Mouse (Mus musculus): ENCODE measurements at regions not wholly inside any gene's neighbourhood (a gene's known extent, or its start where the extent isn't known, plus 50 kb on each side); places are given as distances from the start of the nearest gene placed in this dataset.
A peak's percentile ranks its signal among the peaks of the same experiment; 100 is the strongest.

DNA sequence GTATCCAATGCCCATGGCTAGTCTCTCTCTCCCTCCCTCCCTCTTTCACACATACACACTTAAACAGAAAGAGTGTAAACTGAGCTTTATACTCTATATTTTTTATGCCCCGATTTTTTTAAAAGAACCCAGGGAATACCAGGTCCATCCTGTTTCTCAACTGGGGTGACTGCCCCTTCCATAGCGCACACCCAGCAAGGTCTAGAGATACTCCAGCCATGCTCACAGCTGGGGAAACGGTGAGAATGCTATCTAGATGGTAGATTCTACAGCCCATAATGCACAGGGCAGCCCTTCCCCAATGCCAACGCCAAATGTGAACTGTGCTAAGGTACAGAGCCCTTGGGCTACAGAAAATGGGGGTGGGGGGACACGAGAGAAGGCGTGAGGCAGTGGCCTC lies 51.2 kb upstream of the Tln2 start:
- no peak for DNase-seq

DNA sequence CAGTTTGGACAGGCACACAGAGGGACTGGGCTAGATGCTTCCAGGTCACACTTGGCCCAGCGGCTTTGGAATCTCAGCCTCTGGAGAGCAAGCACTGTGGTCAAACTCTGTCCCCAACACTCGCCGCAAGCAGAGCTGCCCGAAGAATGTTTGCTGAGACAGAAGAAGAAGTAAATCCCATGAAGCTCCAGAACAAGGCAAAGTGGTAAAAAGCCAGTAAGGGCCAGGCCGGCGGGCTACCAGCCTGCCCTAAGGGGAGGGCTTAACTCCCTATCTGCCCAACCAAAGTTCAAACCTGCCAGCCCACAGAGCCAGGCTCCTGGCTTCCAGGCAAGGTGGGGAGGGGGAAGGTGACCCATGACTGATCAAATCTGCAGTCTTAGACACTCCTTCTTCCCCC lies 52.2 kb upstream of the Tln2 start:
- DNase-seq, result no peak

DNA sequence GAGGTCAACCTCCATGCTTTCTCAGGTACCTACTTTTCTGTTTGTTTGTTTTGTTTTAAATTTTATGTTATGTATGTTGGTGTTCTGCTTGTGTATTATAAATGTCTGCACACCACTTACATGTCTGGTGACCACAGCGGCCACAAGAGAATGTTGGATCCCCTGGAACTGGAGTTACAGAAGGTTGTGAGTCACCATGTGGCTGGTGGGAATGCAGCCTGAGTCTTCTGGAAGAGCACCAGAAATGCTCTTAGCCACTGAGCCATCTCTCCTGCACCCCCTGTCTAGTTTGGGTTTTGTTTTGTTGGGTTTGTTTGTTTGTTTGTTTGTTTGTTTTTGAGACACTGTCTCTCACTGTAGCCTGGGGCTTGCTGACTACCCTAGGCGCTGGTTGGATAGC lies 52.6 kb upstream of the Tln2 start:
- no peak for DNase-seq

DNA sequence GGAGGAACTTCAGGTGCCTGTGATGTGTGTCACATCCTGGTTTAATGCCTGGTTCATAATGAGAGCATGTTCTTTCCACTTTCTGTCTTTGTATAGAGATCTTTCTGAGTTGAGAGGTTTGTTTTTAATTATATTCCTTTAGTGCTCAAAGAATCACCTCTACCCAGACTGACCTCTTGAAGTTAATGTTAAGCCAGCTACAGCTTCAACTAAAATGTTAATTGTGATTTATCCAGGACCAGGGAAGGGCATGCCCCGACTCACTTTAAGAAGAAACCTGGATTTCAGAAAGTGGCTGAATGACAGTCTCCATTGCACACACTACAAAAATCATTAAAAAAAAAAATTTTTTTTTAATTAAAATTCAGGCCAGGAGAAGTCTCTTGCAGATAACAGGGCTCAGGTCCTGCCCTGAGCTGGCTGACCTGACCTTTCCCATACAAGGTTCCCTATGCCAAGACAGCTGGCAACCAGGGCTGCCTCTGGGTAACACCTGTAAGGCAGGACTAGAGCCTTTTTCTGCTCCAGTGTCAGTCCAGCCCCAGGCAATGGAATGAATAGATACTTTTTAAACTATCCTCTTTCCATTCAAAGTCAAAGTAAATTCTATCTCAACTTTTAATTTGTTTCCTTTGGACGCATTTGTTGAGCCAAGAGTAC lies 54.7 kb upstream of the Tln2 start:
- no peak for DNase-seq

DNA sequence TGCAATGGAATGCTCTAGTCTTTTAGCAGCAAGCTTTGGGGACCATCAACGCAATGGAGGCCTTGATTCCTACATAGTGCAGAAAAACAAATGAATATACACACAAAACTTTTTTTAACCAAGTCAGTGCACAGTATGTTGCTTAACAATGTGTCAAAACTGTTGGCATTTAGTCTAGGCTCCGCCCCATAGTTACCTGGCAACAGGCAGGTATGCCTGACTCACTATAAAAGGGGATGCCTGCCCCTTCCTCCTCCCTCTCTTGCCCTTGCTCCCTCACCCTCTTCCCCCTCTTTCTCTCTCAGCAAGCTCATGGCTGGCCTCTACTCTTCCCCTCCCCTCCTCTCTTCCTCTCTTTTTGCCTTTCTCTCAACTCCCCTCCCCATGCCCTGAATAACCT lies 56.7 kb upstream of the Tln2 start:
- DNase-seq, result no peak

DNA sequence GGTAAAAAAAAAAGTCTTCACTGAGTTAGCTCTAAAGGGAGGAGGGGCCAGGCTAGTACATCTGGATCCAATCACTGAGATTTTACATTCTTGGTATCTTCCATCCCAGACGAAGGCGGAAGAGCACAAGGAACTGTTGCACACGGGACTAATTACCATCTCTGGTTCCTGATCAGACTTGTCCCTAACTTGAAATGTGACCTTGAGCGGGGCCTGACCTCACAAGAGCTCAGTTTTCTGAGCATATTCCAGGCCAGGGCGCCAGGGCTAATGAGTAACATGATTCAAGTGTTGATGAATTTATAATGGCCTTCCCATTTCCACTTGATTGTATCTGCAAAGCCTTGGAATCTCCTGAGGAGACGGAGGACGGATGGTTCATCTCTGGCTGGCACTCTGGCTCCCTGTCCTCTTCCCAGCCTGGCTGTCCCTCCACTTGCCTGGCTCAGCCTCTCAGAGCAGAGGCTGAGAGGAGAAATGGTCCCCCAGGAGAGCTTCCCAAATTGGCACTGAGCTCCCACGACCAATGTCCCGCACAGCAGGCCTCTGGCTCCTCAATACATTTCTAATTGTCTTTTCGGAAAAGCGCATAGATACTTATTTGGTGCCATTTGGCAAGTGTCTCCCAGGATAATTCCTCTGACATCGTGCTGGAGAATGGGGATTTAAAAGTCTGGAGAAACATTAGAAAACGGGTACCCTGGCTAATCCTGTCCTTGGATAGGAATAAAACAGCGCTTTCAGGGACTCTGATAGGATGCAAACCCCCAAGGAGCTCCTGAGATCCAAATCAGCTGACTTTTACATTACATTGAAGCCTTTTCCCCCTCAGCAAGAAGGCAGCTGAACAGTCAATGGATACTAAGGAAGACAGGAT lies 58.1 kb upstream of the Tln2 start:
- no peak for DNase-seq

DNA sequence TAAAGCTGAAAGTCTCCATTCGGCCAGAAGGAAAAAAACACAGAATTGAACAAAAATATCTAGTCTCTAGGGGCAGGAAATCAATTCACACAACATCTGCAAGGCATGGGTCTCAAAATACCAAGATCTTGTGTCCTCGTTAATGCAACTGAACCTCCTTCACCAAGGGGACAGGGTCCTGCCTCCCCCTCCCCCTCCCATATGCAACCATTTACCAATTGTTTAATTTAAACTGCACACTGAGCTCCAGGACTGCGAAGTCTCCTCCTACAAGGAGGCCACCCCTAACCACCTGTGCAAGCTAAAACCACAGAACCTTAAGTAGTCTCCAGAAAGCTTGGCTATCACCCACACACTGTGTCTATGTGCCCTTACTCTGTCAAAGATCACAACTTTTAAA lies 61.4 kb upstream of the Tln2 start:
- no peak for DNase-seq

DNA sequence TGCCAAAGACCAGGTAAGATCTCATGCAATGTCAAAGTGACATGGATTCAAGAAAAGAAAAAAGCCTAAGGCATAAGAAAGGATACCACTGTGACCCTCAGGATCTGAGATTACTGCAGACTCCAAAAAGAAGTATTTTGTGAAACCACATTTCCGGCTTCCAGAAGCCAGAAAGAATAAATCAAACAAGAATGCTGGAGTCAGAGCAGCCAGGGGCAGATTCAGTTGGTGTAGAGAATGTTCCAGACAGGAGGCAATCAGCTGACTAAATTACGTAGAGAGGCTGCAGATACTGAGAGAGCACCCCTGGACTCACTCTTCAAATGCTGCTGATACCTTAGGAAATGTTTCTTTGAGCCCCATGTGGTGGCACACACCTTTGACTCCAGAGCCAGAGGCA lies 67.7 kb upstream of the Tln2 start:
- DNase-seq, result no peak

DNA sequence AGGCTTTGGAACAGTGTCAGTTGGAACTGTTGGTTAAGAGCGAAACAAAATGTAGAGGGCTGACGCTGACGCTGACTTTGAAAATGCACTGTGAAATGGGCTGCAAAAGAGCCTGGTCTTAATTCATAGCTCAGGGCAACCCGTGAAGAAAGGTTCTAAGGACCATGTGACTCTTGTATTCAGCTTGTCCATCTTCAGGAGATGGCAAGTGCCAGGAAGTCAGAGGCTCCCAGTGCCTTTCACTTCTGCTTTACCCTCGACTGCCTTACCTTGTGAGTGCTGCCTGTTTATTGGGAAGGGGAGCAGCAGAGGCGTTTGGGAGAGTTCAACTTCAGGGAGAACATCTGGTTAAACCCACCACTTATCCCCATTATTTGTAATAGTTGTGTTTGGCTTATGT lies 70.1 kb upstream of the Tln2 start:
- DNase-seq, result no peak

DNA sequence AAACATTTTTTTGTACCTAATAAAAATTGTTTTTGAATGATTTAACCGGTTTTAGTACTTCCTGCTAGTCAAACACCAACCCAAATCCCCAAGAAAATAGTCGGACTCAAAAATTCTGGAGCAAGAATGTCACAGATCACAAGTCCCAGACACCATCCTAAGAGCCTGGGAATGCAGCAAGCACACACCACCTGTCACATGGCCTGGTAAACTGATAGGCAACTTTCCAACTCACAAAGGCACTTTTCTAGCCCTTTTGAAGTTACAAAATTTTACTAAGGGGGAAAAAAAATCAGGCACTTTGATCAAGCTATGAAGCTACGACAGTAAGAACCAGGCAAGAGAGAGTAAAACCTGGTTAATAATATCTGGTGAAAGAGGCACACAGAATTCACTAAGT lies 70.7 kb upstream of the Tln2 start:
- DNase-seq, result no peak

DNA sequence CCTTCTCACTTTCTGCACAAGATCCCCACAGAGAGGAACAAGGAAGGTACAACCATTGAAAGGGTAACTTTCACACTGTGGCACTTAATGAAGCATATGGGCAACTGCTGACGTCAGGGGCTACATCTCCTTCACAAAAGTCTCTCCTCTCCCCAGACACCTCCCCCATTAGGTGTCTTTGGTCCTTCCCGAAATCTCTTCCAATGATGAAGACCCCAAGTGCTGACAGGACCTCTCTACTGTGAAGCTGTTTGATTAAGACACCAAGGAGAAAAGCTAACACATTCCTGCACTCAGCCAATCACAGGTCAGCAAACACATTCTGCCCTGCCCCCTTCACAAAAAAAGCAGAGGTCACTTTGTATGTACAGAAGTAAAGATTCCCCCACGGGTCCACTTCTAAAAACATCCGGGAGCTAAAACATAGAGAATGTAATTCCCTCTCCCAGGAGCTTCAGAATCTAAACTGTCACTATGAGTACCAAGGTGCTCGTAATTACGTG lies 72.3 kb upstream of the Tln2 start:
- no peak for DNase-seq

DNA sequence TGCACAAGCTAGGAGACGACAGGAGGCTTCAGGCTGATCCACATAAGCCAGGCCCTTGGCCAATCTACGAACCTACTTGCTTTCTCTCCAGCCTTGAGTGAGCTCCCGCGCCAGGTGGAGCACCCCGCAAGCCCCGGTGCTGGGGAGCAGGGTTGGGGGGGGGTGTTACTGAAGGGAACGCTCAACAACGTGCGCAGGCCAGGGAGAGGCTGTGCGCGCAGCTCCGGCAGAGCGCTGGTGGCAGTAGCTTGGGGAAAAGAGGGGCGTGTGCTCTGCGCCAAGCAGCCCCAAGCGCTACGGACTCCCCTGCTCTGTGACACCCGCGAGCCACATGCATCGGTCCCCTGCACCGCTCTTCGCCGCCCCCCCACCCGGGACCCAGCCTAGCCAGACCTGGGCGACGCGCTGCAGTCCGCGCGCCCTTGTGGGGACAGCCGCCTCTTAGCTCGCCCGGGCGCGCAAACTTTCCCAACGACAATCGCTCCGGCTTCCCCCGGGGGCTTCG lies 73.1 kb upstream of the Tln2 start:
- peak in 1 of 2 experiments; percentile 38 for DNase-seq

DNA sequence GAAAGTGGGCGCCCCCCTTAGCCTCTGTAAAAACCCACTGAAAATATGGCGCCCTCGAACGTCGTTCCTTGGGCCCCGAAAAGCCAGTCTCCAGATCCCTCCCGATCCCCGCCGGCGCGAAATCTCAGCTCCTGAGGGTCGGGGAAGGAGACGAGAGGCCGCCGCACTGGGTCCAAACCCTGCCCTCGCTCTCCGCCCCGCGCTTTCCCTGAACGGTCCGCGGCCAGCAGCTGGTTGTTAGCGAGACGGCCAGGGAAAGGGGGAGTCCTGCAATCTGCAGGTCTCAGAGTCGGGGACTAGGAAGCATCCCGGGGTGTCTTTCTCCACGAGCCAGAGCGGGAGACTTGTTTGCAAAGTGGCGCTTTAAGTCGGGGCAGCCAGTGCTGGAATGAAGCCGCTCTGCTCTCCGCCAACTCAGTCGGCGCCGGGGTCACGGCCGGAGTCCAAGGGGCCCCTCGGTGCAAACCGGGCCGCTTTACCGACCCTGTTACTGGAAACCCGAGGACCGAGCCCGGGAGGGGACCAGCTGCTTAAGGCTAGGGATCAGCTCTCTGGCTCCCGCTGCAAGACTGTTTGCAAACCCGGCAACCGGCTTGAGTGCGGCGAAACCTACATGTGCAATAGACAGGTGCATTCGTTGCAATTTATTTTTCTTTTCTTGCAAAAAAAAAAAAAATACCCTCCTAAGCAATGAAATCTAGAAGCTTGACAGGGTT lies 73.7 kb upstream of the Tln2 start:
- DNase-seq, result peak; percentile 49 to 53

DNA sequence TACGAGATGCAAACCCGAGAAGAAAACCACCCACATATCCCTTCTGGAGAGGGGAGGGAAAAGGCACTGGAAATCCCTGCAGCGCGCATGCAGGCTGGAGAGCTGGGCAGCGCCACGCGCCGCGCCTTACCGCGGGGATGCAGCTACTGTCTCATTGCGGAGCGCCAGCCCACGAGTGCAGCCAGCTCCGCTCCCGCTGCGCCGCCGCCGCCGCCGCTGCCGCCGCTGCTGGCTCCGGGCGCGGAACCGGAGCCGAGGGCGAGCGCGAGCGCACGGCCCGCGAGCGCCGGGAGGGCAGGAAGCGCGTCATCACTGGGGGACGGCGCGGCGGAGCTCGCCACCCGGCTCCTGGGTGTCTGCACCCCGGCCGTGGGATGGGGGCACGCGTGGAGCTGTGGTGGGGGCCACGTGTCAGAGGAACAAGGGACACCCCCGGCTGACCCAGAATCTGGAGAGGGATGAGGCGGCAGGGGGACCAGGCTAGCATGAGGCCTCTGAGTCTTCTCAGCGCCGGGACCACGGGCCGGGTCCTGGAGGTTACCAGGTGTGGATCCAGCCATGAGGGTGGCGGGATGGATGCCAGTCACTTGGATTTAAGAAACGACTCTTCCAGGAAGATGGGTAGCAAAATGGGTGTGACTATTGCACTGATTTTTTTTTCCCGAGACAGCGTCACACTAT lies 74.4 kb upstream of the Tln2 start:
- peak; percentile 70 to 82 for DNase-seq

DNA sequence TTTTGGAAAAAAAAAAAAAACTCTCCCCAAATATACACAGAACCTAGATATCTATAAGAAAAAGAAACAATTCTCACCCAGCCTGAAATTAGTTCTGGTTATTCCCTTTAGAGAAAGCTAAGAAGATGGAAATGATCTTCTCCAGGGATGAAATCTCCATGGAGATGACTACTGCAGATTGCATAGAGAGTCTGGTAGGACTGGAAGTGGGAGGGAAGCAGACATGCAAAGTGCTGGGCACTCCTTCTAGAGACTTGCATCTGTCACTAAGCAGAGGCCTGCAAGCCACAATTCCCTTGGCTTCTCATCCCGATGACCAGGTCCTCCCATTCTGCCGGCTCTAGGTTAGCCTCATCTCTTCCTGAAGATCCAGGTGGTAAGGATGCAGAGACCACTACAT lies 87.3 kb upstream of the Tln2 start:
- DNase-seq, result no peak

DNA sequence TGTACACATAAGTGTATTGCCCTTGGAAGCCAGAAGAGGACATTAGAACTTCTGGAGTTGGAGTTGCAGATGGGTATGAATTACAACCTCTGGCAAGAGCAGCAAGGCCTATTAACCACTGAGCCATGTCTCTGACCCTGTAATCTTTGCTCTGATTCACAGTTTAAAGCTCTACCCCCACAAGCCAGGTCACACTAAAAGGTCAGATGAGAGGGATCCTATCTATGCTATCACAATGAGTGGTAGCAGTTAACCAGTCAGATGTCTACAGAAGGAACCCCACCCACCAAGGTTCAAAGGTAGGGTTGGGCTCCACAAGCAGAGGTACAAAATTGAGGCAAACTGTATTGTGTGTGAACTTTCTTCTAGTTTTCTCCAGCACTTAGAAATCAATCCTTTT lies 94.5 kb upstream of the C2cd4b start:
- DNase-seq, result no peak

DNA sequence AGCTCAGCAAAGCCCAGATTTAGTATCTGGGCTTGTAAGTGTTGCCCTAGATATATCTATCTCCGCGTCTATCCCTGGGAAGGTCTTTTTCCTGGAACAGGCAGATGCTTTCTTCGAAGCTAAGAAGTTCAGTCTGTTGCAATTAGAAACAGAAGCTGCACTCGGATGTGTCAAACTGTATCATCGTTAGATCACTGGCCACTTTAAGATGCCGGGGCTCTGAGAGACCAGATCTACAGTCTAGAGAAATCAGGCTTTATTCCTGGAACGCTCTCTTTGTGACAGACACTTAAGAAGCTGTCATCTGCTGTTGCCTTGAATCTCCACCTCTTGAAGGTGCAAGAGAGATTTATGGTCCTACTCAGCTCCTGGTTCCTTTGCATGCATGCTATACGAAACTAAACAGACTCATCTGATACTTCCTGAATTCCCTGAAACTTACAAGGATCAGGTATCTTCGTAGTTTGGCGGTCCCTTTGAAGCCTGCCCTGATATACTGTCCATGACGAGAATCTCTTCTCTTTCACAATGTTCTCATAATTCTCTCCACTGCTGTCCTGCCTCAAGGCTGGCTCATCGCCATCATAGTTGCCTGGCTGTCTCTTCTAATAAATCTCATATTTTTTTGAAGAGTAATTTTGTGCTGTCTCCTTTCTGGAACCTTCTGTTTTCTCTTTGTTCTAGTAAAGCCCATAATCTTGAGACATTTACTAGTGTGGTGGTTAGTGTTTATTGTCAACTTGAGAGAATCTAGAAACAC lies 88.8 kb upstream of the C2cd4b start:
- no peak for DNase-seq

DNA sequence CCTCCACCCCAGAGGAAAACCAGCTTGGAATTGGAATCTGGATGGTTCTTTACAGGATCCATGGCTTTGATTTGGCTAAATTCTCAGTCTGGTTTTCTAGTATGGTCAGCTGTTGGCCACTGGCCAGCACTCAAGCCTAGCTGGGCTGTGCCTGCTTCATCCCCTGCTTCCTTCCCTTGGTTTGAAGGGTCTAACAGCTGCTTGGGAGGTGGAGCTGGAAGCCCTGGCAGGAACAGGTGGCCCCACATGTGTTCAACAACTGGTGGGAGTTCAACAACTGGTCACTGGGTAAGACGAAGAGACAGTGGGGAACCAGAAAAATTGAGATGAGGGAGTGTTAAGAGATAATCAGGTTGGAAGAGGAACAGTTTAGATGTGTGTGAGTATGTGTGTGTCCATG lies 82.3 kb upstream of the C2cd4b start:
- no peak for DNase-seq

DNA sequence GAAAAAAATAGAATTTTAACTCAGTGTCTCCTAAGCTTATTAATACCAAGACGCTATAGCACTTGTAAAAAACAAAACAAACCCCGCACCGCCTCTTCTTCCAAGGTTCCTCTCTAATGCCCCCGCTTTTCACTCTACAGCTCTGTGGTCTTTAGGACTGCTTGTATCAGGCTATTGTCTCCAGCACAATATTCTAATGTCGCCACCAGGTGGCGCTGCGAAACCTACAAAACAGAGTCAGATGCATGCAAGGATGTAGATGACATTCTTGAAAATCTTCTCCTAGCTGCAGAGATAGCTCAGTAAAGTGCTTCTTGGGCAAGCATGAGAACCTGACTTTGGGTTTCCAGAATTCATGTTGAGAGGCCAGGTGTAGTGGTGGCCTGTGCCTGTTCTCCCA lies 75.9 kb upstream of the C2cd4b start:
- DNase-seq, result peak; percentile 43 to 61

DNA sequence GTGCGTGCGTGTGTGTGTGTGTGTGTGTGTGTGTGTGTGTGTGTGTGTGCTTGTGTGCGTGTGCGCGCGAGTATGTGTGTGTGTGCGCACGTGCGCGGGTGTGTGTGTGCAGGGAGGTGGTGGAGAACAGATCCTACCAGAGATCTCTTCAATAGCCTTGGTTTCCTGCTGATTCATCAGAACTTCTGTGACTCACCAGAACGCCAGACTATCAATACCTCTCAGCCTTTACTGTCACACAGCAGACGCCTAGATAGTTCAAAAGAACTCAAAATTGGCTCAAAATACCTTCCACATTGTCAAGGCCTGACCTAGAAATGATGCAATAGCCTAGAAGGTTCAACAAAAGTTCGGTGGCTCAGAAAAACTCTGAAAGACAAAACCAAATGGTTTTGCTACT lies 66.8 kb upstream of the C2cd4b start:
- no peak for DNase-seq

DNA sequence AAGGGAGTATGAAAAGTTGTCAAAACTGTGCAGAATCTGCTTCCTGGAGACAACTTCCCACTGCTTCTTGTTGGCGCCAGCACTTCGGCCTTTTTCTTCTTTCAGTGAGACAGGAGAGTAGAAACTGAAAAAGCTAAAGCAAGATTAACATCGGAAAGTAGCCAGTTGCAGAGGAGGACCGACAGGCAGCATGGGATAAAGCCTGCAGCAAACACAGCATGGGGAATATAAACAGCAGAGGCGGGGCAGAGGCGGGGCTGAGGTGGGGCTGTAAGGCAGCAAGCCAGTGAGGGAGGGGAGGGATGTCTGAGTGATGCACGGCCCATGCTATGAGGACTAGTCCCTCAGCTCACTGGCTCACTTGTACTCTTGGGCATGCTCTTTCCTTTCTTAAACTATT lies 65.5 kb upstream of the C2cd4b start:
- peak; percentile 40 to 53 for DNase-seq

DNA sequence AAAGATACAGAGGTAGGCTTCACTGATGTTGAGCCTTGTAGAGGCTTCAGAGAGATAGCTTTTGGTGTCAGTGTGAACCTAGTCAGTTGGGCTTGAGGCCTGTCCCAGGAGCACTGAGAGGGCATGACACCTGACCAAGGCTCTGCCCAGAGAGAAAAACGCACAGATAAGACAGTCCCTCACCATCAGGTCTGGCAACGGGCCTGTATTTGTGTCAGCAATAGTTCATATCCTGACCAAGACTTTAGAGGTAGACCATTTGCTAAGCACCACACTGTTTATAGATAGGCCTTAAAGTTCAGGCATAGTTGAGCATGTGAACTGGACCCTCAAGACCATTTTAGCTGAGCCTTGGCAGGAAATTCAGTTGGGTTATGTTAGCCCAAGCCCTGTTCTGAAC lies 60.4 kb upstream of the C2cd4b start:
- DNase-seq, result no peak

Measured in lung, postnatal 4 days (tissue).